Mouse (Mus musculus) embryonic facial prominence, embryonic 14.5 days (tissue): ENCODE measurements around the gene Tbk1. TPM values are rescaled to one million over a fixed set of nuclear protein-coding genes. Genes with fewer than 3 reads are reported as not detected.

ENCODE experiments used
- ATAC-seq: fragments of 200-750 bp; cut with Nextera tagmentation; 2 replicates; pipeline ENCODE4 v1.8.0; 2017; ENCODE audit warnings: low read depth, moderate number of reproducible peaks, moderate TSS enrichment
- DNase-seq: peaks from one replicate; pipeline ENCODE4 v3.0.0-alpha.2; 2015; ENCODE audit warnings: low spot score
- H3K27ac ChIP-seq: fragments of 300-500 bp; sonication (generic); replicated peaks from 2 replicates; pipeline ENCODE4 v1.5.1; 2014; ENCODE audit warnings: low read depth, mild to moderate bottlenecking, low read length, moderate library complexity
- H3K27me3 ChIP-seq: fragments of 300-500 bp; sonication (generic); replicated peaks from 2 replicates; pipeline ENCODE4 v1.6.1; 2014; ENCODE audit warnings: low read length; ENCODE audit not compliant: control insufficient read depth, insufficient read depth
- H3K36me3 ChIP-seq: fragments of 300-500 bp; sonication (generic); 2 replicates; pipeline ENCODE4 v1.6.1; 2014; ENCODE audit warnings: low read length, mixed read lengths; ENCODE audit not compliant: control insufficient read depth, insufficient read depth
- H3K4me1 ChIP-seq: fragments of 300-500 bp; sonication (generic); 2 replicates; pipeline ENCODE4 v1.6.1; 2014; ENCODE audit warnings: antibody characterized with exemption, low read length; ENCODE audit not compliant: control insufficient read depth, insufficient read depth
- H3K4me2 ChIP-seq: fragments of 300-500 bp; sonication (generic); 2 replicates; pipeline ENCODE4 v1.6.1; 2014; ENCODE audit warnings: low read depth, mild to moderate bottlenecking, low read length, moderate library complexity, mixed read lengths
- H3K4me3 ChIP-seq: fragments of 300-500 bp; sonication (generic); 2 replicates; pipeline ENCODE4 v1.5.1; 2014; ENCODE audit warnings: low read depth, mild to moderate bottlenecking, low read length
- H3K9ac ChIP-seq: fragments of 300-500 bp; sonication (generic); 2 replicates; pipeline ENCODE4 v1.6.1; 2014; ENCODE audit warnings: low read depth, mild to moderate bottlenecking, low read length, moderate library complexity, mixed read lengths
- H3K9me3 ChIP-seq: fragments of 300-500 bp; sonication (generic); 2 replicates; pipeline ENCODE4 v1.6.1; 2016; ENCODE audit warnings: low read length; ENCODE audit not compliant: control insufficient read depth
- WGBS: fragments of 180-500 bp; shearing (Covaris S2); extraction: QIAGEN DNeasy Blood & Tissue Kit; methylation state at CpG from one replicate; pipeline ENCODE4 v1.1.7; 2014; 5-methylcytosine and 5-hydroxymethylcytosine counted together
- polyA plus RNA-seq: library from polyadenylated mRNA; unstranded; fragments of >200 nt; fragmentation: Nextera tagmentation; extraction: Ambion mirVana; gene quantifications from 2 replicates; pipeline ENCODE4 v1.2.1, GENCODE M21; 2014

Gene Tbk1
- polyA plus RNA-seq, 1 experiment from 2014 or later, result 28.6 TPM

DNA sequence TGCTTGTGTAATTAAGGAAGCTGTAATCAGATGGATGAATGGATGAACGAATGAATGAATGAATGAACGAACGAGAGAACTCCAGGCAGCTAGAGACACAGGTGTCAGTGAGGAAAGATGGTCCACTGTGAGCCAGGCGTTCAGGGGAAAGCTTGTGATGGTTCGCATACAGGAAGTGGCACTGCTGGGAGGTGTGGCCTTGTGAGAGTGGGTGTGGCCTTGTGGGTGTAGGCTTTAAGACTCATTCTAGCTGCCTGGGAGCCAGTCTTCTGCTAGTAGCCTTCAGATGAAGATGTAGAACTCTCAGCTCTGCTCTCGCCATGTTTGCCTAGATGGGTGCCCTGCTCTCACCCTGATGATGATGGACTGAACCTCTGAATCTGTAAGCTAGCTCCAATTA, 59.5 kb downstream of the Tbk1 start:
- Histone ChIP-seq H3K36me3 (no peaks in the 10 kb centered on the region), H3K27ac (no peak overlapping the region), H3K4me3 (no peak overlapping the region), H3K4me2 (no peak overlapping the region), H3K9ac (no peak overlapping the region), H3K27me3 (no peaks in the 10 kb centered on the region), H3K4me1 (peaks cover 3% of the 10 kb centered on the region; the same call in 1 of the 2 replicates), H3K9me3 (no peaks in the 10 kb centered on the region)
- DNase-seq, result no peak
- ATAC-seq, result no peak
- 86% methylated on average over 6 of the region's 6 CpGs for WGBS

DNA sequence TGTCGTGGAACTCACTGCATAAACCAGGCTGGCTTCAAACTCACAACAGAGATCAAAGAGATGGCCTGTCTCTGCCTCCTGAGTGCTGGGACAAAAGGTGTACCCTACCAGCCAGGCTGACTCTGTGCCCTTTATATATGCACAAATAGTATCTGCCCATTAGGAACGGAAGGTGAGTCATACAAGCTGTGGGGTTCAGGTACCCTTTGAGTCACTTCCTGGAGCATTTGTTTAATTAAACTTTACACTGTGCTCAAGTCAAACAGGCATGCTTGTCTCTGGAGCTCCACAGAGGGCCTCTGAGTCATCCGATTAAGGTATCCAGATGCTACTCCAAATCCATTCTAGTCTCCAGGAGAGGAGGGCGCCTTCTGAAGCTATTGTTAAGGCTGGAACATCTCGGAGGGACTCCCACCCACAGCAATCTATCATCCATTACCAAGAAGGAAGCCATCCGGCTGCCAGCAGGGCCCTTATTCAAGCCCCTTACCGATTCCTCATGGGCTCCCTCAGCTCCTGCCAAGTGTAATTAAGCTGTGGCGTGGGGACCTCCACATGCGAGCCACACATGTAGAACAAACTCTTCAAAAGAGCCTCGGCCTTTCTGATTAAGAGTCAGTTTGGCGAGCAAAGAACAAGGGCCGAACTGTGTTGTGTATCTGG, 65.5 kb downstream of the Tbk1 start:
- peak overlapping the region; percentile 25; the same call in 1 of the 2 replicates for H3K27ac ChIP-seq
- WGBS, result 29% methylated on average over 12 of the region's 12 CpGs

DNA sequence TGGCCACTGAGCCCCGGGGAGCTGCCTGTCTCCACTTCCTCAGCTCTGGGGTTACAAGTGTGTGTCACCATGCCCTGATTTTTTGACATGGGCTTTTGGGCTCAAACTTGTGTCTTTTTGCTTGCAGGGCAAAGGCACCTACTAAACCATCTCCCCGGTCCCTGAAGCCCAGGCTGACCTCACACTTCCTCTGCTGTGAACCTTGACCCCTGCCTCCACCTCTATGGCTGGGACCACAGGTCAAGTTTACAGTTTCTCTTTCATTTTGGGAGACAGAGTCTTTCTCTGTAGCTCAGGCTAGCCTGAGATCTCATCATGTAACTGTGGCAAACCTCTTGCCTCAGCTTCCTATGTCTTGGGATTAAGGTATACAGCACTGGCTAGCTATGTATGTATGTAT, 66.9 kb downstream of the Tbk1 start:
- Histone ChIP-seq H3K27ac (no peak overlapping the region), H3K4me3 (no peak overlapping the region), H3K9ac (no peak overlapping the region), H3K4me1 (peaks cover 10% of the 10 kb centered on the region; the same call in 1 of the 2 replicates), H3K36me3 (no peaks in the 10 kb centered on the region), H3K9me3 (no peaks in the 10 kb centered on the region), H3K27me3 (no peaks in the 10 kb centered on the region), H3K4me2 (no peak overlapping the region)
- DNase-seq (no peak), ATAC-seq (no peak)
- 36% methylated on average over 2 of the region's 2 CpGs for WGBS

More for the DNA sequence above, 65.5 kb downstream of the Tbk1 start:
- no peak overlapping the region for H3K4me3 ChIP-seq
- peaks cover 8% of the 10 kb centered on the region; the same call in 1 of the 2 replicates for H3K4me1 ChIP-seq
- no peaks in the 10 kb centered on the region for H3K27me3 ChIP-seq
- H3K9ac ChIP-seq, result no peak overlapping the region
- no peaks in the 10 kb centered on the region for H3K36me3 ChIP-seq
- DNase-seq, result peak; percentile 67
- H3K4me2 ChIP-seq, result no peak overlapping the region
- peak; percentile 33; the same call in 1 of the 2 replicates for ATAC-seq
- no peaks in the 10 kb centered on the region for H3K9me3 ChIP-seq

DNA sequence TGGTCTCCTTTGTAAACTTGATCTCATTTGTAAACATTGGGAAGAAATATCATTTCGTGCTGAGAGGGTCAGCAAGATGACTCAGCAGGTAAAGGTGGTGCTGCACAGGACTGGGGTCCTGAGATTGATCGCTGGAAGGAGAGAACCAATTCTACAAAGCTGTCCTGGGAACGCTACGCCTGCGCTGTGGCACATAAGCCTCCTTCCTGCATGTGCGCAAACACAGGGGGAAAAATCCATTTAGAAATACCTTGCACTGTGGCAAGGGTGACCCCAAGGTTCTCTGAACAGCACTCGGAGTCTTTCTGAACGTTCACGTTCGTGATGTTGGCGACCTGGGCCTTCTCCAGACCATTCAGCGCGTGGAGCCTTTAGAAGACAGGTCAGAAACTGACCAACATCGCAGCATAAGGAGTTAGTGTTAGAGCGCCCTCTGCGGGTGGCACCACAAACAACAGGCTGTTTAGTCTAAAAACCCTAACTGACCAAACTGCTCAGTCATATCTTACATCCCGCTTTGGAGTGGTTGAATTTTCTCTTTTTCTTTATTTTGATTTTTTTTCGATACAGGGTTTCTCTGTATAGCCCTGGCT, 70.5 kb downstream of the Tbk1 start:
- Histone ChIP-seq H3K4me3 (no peak overlapping the region), H3K4me2 (0 out of 2 replicates have a peak overlapping the region, but pooled peaks have one; percentile 24), H3K9ac (no peak overlapping the region), H3K9me3 (no peaks in the 10 kb centered on the region), H3K27ac (no peak overlapping the region), H3K36me3 (no peaks in the 10 kb centered on the region), H3K27me3 (no peaks in the 10 kb centered on the region), H3K4me1 (peaks cover 8% of the 10 kb centered on the region; the same call in 1 of the 2 replicates)
- DNase-seq (peak; percentile 81), ATAC-seq (0 out of 2 replicates have a peak, but pooled peaks have one; percentile 37)
- WGBS, result 28% methylated on average over 18 of the region's 18 CpGs

DNA sequence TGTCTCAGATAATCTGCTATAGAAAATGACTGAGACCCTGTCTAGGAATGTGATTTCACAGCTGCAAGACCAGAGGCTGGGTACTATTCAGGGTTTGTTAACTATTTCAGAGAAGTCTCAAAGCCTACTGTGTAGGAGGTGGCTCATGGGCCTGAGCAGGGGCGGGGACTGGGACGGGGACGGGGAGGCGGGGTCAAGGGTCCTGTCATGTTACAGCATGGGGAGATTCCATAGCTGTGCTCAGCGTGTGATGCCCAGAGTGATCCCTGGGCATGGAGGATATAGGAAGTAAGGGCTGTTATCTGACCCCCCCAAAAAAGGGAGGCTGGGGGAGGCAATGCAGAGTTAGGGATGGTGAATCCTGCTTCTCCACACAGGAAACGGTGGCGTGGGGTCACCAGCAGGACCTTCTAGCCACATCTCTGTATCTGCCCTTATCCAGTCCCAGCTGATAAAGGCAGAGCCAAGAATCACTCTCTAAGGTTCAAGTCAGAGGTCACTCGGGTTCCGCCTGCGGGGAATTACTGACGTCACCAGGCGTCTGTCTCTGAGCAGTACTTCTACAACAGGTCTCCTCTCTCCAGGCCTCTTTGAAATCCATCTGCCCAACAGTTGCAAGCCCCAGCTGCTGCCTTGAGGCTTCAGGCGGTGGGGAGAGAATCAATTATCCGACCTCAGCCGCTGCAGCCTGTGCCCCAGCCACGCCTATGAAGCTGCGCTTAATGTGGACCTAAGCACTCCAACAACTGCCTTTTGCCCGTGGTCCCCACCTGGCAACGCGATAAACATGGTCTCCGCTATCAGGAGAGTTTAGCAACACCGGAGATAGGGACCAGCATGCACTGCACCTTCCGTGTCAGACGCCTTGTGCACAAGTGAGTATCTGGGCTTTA, 76.6 kb downstream of the Tbk1 start:
- peak; percentile 90 for DNase-seq
- no peaks in the 10 kb centered on the region for H3K27me3 ChIP-seq
- peak; percentile 79 for ATAC-seq
- H3K4me2 ChIP-seq, result peak overlapping the region; percentile 36
- WGBS, result 10% methylated on average over 24 of the region's 24 CpGs
- no peaks in the 10 kb centered on the region for H3K36me3 ChIP-seq
- H3K4me3 ChIP-seq, result no peak overlapping the region
- peak overlapping the region; percentile 52; the same call in 1 of the 2 replicates for H3K27ac ChIP-seq
- H3K9ac ChIP-seq, result no peak overlapping the region; the same call in 1 of the 2 replicates
- H3K9me3 ChIP-seq, result no peaks in the 10 kb centered on the region
- peaks cover 38% of the 10 kb centered on the region for H3K4me1 ChIP-seq

DNA sequence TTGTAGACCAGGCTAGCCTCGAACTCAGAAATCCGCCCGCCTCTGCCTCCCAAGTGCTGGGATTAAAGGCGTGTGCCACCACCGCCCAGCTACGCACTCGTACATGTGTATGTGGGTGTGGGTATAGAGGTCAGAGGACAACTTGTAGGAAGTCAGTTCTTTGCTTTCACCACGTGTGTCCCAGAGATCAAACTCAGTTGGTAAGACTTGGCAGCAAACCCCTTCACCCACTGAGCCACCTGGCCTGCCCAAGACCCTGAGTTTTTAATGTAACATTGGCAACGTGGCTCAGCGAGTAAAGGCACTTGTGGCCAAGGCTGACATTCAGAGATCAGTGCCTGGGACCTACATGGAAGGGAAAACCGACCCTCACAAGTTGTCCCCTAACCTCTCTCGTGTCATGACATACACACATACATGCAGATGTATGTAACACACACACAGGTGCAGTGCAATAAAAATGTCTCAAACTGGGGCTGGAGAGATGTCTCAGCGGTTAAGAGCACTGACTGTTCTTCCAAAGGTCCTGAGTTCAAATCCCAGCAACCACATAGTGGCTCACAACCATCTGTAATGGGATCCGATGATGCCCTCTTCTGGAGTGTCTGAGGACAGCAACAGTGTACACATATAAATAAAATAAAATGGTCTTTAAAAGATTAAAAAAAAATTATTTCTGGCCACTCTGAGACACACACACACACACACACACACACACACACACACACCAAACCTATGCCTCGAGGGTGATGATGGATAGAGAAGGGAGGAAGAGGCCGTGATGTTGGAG, 78.6 kb downstream of the Tbk1 start:
- Histone ChIP-seq H3K27ac (no peak overlapping the region), H3K9ac (no peak overlapping the region), H3K4me2 (no peak overlapping the region), H3K4me1 (peaks cover 38% of the 10 kb centered on the region), H3K27me3 (no peaks in the 10 kb centered on the region), H3K36me3 (no peaks in the 10 kb centered on the region), H3K9me3 (no peaks in the 10 kb centered on the region), H3K4me3 (no peak overlapping the region)
- ATAC-seq (no peak), DNase-seq (no peak)
- WGBS, result 86% methylated on average over 16 of the region's 16 CpGs

DNA sequence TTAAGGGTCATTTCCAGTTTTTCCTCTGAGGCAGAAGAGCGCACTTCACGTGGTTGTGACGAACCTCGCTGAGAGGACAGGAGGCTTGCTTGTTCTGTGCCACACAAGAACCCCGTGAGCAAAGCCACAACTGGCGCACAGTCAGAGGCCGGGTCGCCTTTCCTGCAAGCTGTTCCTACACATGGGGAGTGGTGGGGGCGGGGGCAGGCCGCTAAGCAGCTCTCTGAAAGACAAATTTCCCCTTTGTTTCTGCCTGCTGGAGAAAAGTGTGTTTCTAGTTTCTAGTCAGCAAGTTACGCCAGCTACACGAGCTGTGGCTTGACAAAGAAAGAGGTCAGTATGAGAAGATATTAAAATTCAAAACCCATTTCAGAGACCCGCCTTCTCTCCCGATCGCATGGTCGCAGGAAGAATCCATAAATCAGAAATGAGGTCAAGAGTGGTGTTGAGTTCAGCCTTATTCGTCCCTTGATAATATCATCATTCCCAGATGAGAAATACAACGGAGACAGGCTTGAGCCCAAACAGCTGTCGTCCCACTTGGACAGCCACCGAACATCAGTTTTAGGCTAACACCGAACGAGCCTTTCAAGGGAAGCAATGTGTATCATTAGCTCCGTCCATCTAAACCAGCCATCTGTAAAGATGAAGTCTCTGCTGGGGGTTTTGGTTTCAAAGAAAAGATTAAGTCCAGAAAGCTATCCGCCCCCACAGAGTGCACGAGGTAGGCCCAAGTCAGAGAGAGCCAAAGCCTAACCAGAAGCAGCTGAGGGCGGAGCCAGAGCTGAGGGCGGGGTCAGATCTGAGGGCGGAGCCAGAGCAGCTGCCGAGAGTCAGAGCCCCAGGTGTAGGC, 79.6 kb downstream of the Tbk1 start:
- H3K9ac ChIP-seq, result no peak overlapping the region
- WGBS, result 22% methylated on average over 29 of the region's 29 CpGs
- H3K4me3 ChIP-seq, result no peak overlapping the region
- peaks cover 38% of the 10 kb centered on the region for H3K4me1 ChIP-seq
- peak overlapping the region; percentile 17 for H3K4me2 ChIP-seq
- no peaks in the 10 kb centered on the region for H3K27me3 ChIP-seq
- no peaks in the 10 kb centered on the region for H3K36me3 ChIP-seq
- H3K9me3 ChIP-seq, result no peaks in the 10 kb centered on the region
- peak; percentile 89 for DNase-seq
- H3K27ac ChIP-seq, result peak overlapping the region; percentile 83
- ATAC-seq, result peak; percentile 66
